Comparison of ENCODE assay signal across 28 mouse cellular contexts in genomic region chr5:102478076-102478475, GRCm38 (mm10). TPM values are rescaled to one million over a fixed set of nuclear protein-coding genes. Genes with fewer than 3 reads are reported as not detected.
DNase-seq lines count a peak whose midpoint lies in the region; ATAC-seq and TF ChIP-seq lines count a peak whose summit lies in the region.
"Had no signal": no experiment of that assay in that cellular context is flagged by ENCODE, and none has a peak within 500 bp of the region (broad histone marks: within the 10 kb centered on the region; RNA-seq: fewer than 3 reads in every experiment).

No protein-coding gene starts in this region.

- H3K4me3 ChIP-seq in forebrain, embryonic 14.5 days (ENCODE audit: low read depth, low read length): no peak overlapping the region
- H3K4me3 ChIP-seq in forebrain, embryonic 10.5 days: no peak overlapping the region
- H3K4me3 ChIP-seq in midbrain, postnatal 0 days (ENCODE audit: low read depth, low read length): no peak overlapping the region
- no peak overlapping the region for H3K4me3 ChIP-seq in midbrain, embryonic 16.5 days (ENCODE audit: low read depth, low read length)
- no peak overlapping the region for H3K4me3 ChIP-seq in stomach, postnatal 0 days (ENCODE audit: low read depth, low read length)
- H3K4me3 ChIP-seq in lung, adult 2 months (replicated peaks; ENCODE audit: extremely low read depth, low read depth, low read length): no peak overlapping the region
- H3K4me3 ChIP-seq: embryonic facial prominence, embryonic 13.5 days; hindbrain, embryonic 10.5 days; hindbrain, embryonic 15.5 days; limb, embryonic 12.5 days; liver, embryonic 15.5 days; midbrain, embryonic 10.5 days; neural tube, embryonic 15.5 days had no signal

- DNase-seq in forebrain, embryonic 14.5 days (ENCODE audit: low spot score): peak; percentile 13
- DNase-seq in forebrain, embryonic 10.5 days (ENCODE audit: extremely low spot score, low spot score): no peak
- peak; percentile 28 for DNase-seq in midbrain, postnatal 0 days (ENCODE audit: low spot score)
- peak; percentile 23 for DNase-seq in brain, embryonic 14.5 days (ENCODE audit: low read depth)
- peak; percentile 54 for DNase-seq in stomach, postnatal 0 days (ENCODE audit: low spot score)
- no peak for DNase-seq in frontal cortex, postnatal 36 days (ENCODE audit: low spot score in 2 of 2)
- DNase-seq in lung, adult 2 months: no peak
- DNase-seq: adrenal gland, postnatal 10 days; cerebellum, adult 8-10 months; gastrocnemius, postnatal 36 days; heart, postnatal 14 days; kidney, adult 11 months; kidney, postnatal 14 days; layer of hippocampus, adult 9-11 months; retina, postnatal 1 day; right cerebral cortex, postnatal 14 days; thymus, adult 18-20 months; thymus, postnatal 25 days had no signal

- WGBS in forebrain, embryonic 14.5 days: 8% methylated on average over 2 of the region's 2 CpGs
- 2% methylated on average over 2 of the region's 2 CpGs for WGBS in forebrain, embryonic 10.5 days
- 6% methylated on average over 2 of the region's 2 CpGs for WGBS in midbrain, postnatal 0 days
- WGBS in midbrain, embryonic 16.5 days: 2% methylated on average over 2 of the region's 2 CpGs
- 8% methylated on average over 2 of the region's 2 CpGs for WGBS in stomach, postnatal 0 days
- 18% methylated on average over 2 of the region's 2 CpGs for WGBS in lung, adult 2 months

- no peak for TF ChIP-seq CTCF in midbrain, postnatal 0 days (IDR thresholded peaks at IDR 0.05)
- no peak for TF ChIP-seq CTCF in brain, embryonic 14.5 days (IDR thresholded peaks at IDR 0.05; ENCODE audit: borderline replicate concordance, extremely low read depth, insufficient read depth, insufficient read length)
- TF ChIP-seq CTCF in stomach, postnatal 0 days (IDR thresholded peaks at IDR 0.05; ENCODE audit: low read depth): no peak
- no peak for TF ChIP-seq CTCF in lung, adult 2 months (IDR thresholded peaks at IDR 0.05; ENCODE audit: insufficient read depth, low read length)

- no peaks in the 10 kb centered on the region for H3K9me3 ChIP-seq in forebrain, embryonic 14.5 days (replicated peaks; ENCODE audit: control insufficient read depth, low read length)
- H3K9me3 ChIP-seq in forebrain, embryonic 10.5 days: no peaks in the 10 kb centered on the region
- H3K9me3 ChIP-seq in midbrain, postnatal 0 days (ENCODE audit: low read length): no peaks in the 10 kb centered on the region
- no peaks in the 10 kb centered on the region for H3K9me3 ChIP-seq in midbrain, embryonic 16.5 days (replicated peaks; ENCODE audit: control insufficient read depth, low read length, poor library complexity, severe bottlenecking)
- H3K9me3 ChIP-seq in stomach, postnatal 0 days (ENCODE audit: control insufficient read depth, low read length): no peaks in the 10 kb centered on the region
- H3K9me3 ChIP-seq: embryonic facial prominence, embryonic 13.5 days; hindbrain, embryonic 10.5 days; hindbrain, embryonic 15.5 days; limb, embryonic 12.5 days; liver, embryonic 15.5 days; midbrain, embryonic 10.5 days; neural tube, embryonic 15.5 days had no signal

- H3K27me3 ChIP-seq in forebrain, embryonic 14.5 days (replicated peaks; ENCODE audit: control insufficient read depth, insufficient read depth, low read length): no peaks in the 10 kb centered on the region
- H3K27me3 ChIP-seq in forebrain, embryonic 10.5 days (ENCODE audit: poor library complexity, severe bottlenecking): peaks cover 27% of the 10 kb centered on the region
- H3K27me3 ChIP-seq in midbrain, postnatal 0 days (ENCODE audit: insufficient read depth, low read length): no peaks in the 10 kb centered on the region
- no peaks in the 10 kb centered on the region for H3K27me3 ChIP-seq in midbrain, embryonic 16.5 days (ENCODE audit: control insufficient read depth, insufficient read depth, low read depth, low read length)
- H3K27me3 ChIP-seq in stomach, postnatal 0 days (ENCODE audit: control insufficient read depth, insufficient read depth, low read length): no peaks in the 10 kb centered on the region
- H3K27me3 ChIP-seq: embryonic facial prominence, embryonic 13.5 days; hindbrain, embryonic 15.5 days; limb, embryonic 12.5 days; liver, embryonic 15.5 days had no signal

- H3K4me2 ChIP-seq in forebrain, embryonic 14.5 days (ENCODE audit: low read length): no peak overlapping the region
- H3K4me2 ChIP-seq in midbrain, postnatal 0 days (ENCODE audit: low read depth, low read length, poor library complexity, severe bottlenecking): no peak overlapping the region
- no peak overlapping the region for H3K4me2 ChIP-seq in midbrain, embryonic 16.5 days (ENCODE audit: low read length)
- H3K4me2 ChIP-seq in stomach, postnatal 0 days (replicated peaks; ENCODE audit: low read depth): no peak overlapping the region
- H3K4me2 ChIP-seq: embryonic facial prominence, embryonic 13.5 days; hindbrain, embryonic 15.5 days; limb, embryonic 12.5 days; liver, embryonic 15.5 days; neural tube, embryonic 15.5 days had no signal

- TF ChIP-seq POLR2A in brain, embryonic 14.5 days (IDR thresholded peaks at IDR 0.05; ENCODE audit: borderline replicate concordance, extremely low read depth, insufficient read depth, insufficient read length, poor library complexity, severe bottlenecking): no peak
- no peak for TF ChIP-seq POLR2A in lung, adult 2 months (IDR thresholded peaks at IDR 0.05; ENCODE audit: borderline replicate concordance, extremely low read depth, low read depth, low read length)

- H3K9ac ChIP-seq in forebrain, embryonic 14.5 days (ENCODE audit: low read length): no peak overlapping the region
- no peak overlapping the region for H3K9ac ChIP-seq in midbrain, postnatal 0 days (replicated peaks; ENCODE audit: low read length, poor library complexity, severe bottlenecking)
- H3K9ac ChIP-seq in midbrain, embryonic 16.5 days (ENCODE audit: low read depth, low read length): no peak overlapping the region
- no peak overlapping the region for H3K9ac ChIP-seq in stomach, postnatal 0 days (ENCODE audit: low read length)
- H3K9ac ChIP-seq: embryonic facial prominence, embryonic 13.5 days; hindbrain, embryonic 15.5 days; limb, embryonic 12.5 days; liver, embryonic 15.5 days; neural tube, embryonic 15.5 days had no signal

- ATAC-seq in forebrain, embryonic 14.5 days: no peak
- ATAC-seq in midbrain, postnatal 0 days (ENCODE audit: low FRiP score): no peak
- ATAC-seq in midbrain, embryonic 16.5 days: no peak
- no peak for ATAC-seq in stomach, postnatal 0 days (ENCODE audit: low FRiP score, low TSS enrichment)
- ATAC-seq: inflammation-experienced regulatory T-cells, adult 6 months had no signal

- H3K36me3 ChIP-seq in forebrain, embryonic 14.5 days (ENCODE audit: control insufficient read depth, insufficient read depth, low read length): no peaks in the 10 kb centered on the region
- no peaks in the 10 kb centered on the region for H3K36me3 ChIP-seq in forebrain, embryonic 10.5 days (replicated peaks)
- H3K36me3 ChIP-seq in midbrain, postnatal 0 days (ENCODE audit: insufficient read depth, low read length): no peaks in the 10 kb centered on the region
- no peaks in the 10 kb centered on the region for H3K36me3 ChIP-seq in midbrain, embryonic 16.5 days (ENCODE audit: control insufficient read depth, insufficient read depth, low read length)
- no peaks in the 10 kb centered on the region for H3K36me3 ChIP-seq in stomach, postnatal 0 days (ENCODE audit: control insufficient read depth, insufficient read depth, low read length)
- H3K36me3 ChIP-seq: embryonic facial prominence, embryonic 13.5 days; hindbrain, embryonic 10.5 days; hindbrain, embryonic 15.5 days; limb, embryonic 12.5 days; liver, embryonic 15.5 days; midbrain, embryonic 10.5 days; neural tube, embryonic 15.5 days had no signal

- no peak overlapping the region for H3K27ac ChIP-seq in forebrain, embryonic 14.5 days (ENCODE audit: low read depth, low read length)
- no peak overlapping the region for H3K27ac ChIP-seq in forebrain, embryonic 10.5 days
- H3K27ac ChIP-seq in midbrain, postnatal 0 days (ENCODE audit: low read depth, low read length): no peak overlapping the region
- no peak overlapping the region for H3K27ac ChIP-seq in midbrain, embryonic 16.5 days (ENCODE audit: low read length)
- no peak overlapping the region for H3K27ac ChIP-seq in stomach, postnatal 0 days (replicated peaks)
- H3K27ac ChIP-seq: embryonic facial prominence, embryonic 13.5 days; hindbrain, embryonic 10.5 days; hindbrain, embryonic 15.5 days; limb, embryonic 12.5 days; liver, embryonic 15.5 days; macrophage; midbrain, embryonic 10.5 days; neural tube, embryonic 15.5 days had no signal

- no peak for TF ChIP-seq EP300 in stomach, postnatal 0 days (optimal IDR thresholded peaks at IDR 0.05)

- H3K4me1 ChIP-seq in forebrain, embryonic 14.5 days (ENCODE audit: control insufficient read depth, insufficient read depth, low read length): peaks cover 5% of the 10 kb centered on the region; the same call in 1 of the 2 replicates
- peaks cover 37% of the 10 kb centered on the region for H3K4me1 ChIP-seq in forebrain, embryonic 10.5 days
- peaks cover 3% of the 10 kb centered on the region; the same call in 1 of the 2 replicates for H3K4me1 ChIP-seq in midbrain, postnatal 0 days (ENCODE audit: insufficient read depth, low read length)
- peaks cover 13% of the 10 kb centered on the region for H3K4me1 ChIP-seq in midbrain, embryonic 16.5 days (ENCODE audit: control insufficient read depth, insufficient read depth, low read length)
- H3K4me1 ChIP-seq in stomach, postnatal 0 days (replicated peaks; ENCODE audit: control insufficient read depth, insufficient read depth): no peaks in the 10 kb centered on the region
- 0 out of 2 replicates have a peak, but pooled peaks cover 2% of the 10 kb centered on the region for H3K4me1 ChIP-seq in lung, adult 2 months (ENCODE audit: control insufficient read depth, insufficient read depth, low read length)
- H3K4me1 ChIP-seq: liver, embryonic 15.5 days had no signal

RNA-seq across cellular contexts. Expression of gene Arhgap24, which starts 3.1 kb away (rescaled TPM):
- 3.7 and 4.0 TPM in 2 replicates for polyA plus RNA-seq in forebrain, embryonic 14.5 days (2014; fragmentation: Nextera tagmentation; extraction: Ambion mirVana)
- polyA plus RNA-seq in forebrain, embryonic 10.5 days (2016; fragmentation: Nextera tagmentation; extraction: Ambion mirVana): 2.5 TPM in 2 replicates
- total RNA-seq in midbrain, postnatal 0 days (2014; rRNA removed): 19.3 and 19.4 TPM in 2 replicates
- polyA plus RNA-seq in midbrain, postnatal 0 days (2015; fragmentation: Nextera tagmentation; extraction: Ambion mirVana): 14.6 and 15.7 TPM in 2 replicates
- polyA plus RNA-seq in midbrain, embryonic 16.5 days (2015; fragmentation: Nextera tagmentation; extraction: Ambion mirVana): 12.0 and 13.3 TPM in 2 replicates
- 4.9 and 6.8 TPM in 2 replicates for polyA plus RNA-seq in brain, embryonic 14.5 days (2012; rRNA removed)
- 24.4 and 24.5 TPM in 2 replicates for polyA plus RNA-seq in stomach, postnatal 0 days (2015; fragmentation: Nextera tagmentation; extraction: Ambion mirVana)
- 9.1 and 12.1 TPM in 2 replicates for polyA plus RNA-seq in lung, adult 2 months (2012; rRNA removed)

Comparison
In these comparisons a context has a peak if more than half of its experiments do, and no peak if none do; other contexts are left out.
1. DNase-seq: peak in forebrain, embryonic 14.5 days (single experiment), midbrain, postnatal 0 days (single experiment), brain, embryonic 14.5 days (single experiment) and stomach, postnatal 0 days (single experiment); none in forebrain, embryonic 10.5 days (single experiment), frontal cortex, postnatal 36 days (0 of 2) and lung, adult 2 months (single experiment).